Mouse (Mus musculus) stomach, postnatal 0 days (tissue): ENCODE measurements around the gene Rae1.

Source experiments
- CTCF ChIP-seq: IDR thresholded peaks from 2 replicates; pipeline ENCODE4 v1.5.1; 2016; ENCODE audit warnings: antibody characterized with exemption, low read depth, mild to moderate bottlenecking, moderate library complexity
- EP300 ChIP-seq: optimal IDR thresholded peaks from 2 replicates; pipeline ENCODE3; 2016; ENCODE audit warnings: antibody characterized with exemption

DNA sequence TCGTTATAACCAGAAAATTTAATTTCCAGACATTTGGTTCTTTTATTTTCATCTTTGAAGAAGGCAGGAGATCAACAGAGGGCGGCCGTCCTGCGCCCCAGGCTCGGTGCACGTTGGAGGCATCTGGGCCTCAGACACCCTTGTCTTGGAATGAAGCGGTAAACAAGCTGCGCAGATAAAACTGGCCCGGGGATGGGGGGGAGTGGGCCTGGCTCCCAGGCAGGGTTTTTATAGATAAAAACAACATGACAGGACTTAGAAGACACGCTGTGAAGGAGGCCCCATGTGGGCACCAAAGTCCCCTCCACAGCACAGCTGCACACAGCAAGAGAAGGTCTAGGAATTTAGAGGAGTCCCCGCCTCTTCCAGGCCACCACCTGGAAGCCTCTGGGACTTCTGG is 49.2 kb upstream of the Rae1 start:
- no peak for TF ChIP-seq EP300
- no peak for TF ChIP-seq CTCF
